Comparison of ENCODE assay signal across 15 mouse cellular contexts in genomic region chr3:102543646-102544045, GRCm38 (mm10).
"Had no signal": no experiment of that assay in that cellular context is flagged by ENCODE, and none has a peak within 500 bp of the region (broad histone marks: within the 10 kb centered on the region; RNA-seq: fewer than 3 reads in every experiment).

No protein-coding gene starts in this region.

- H3K9ac ChIP-seq: limb, embryonic 13.5 days; liver, embryonic 14.5 days; midbrain, embryonic 12.5 days; neural tube, embryonic 13.5 days; stomach, embryonic 15.5 days had no signal

- H3K27ac ChIP-seq: kidney, postnatal 0 days; layer of hippocampus, adult 2 months; limb, embryonic 13.5 days; liver, embryonic 14.5 days; midbrain, embryonic 12.5 days; neural tube, embryonic 13.5 days; stomach, embryonic 15.5 days had no signal

- ATAC-seq: midbrain, embryonic 16.5 days had no signal

- H3K4me1 ChIP-seq: limb, embryonic 13.5 days; midbrain, embryonic 12.5 days; neural tube, embryonic 13.5 days; stomach, embryonic 15.5 days had no signal

- H3K9me3 ChIP-seq: limb, embryonic 13.5 days; midbrain, embryonic 12.5 days; neural tube, embryonic 13.5 days; stomach, embryonic 15.5 days had no signal

- H3K36me3 ChIP-seq: limb, embryonic 13.5 days; midbrain, embryonic 12.5 days; neural tube, embryonic 13.5 days; stomach, embryonic 15.5 days had no signal

- DNase-seq: kidney, postnatal 4 days; left cerebral cortex, postnatal 4 days; lung, adult 18-20 months; retina, postnatal 1 day; right cerebral cortex, postnatal 4 days; thymus, adult 2 months; thymus, postnatal 25 days had no signal

- H3K4me3 ChIP-seq: layer of hippocampus, adult 2 months; limb, embryonic 13.5 days; midbrain, embryonic 12.5 days; neural tube, embryonic 13.5 days; stomach, embryonic 15.5 days had no signal

- H3K4me2 ChIP-seq: limb, embryonic 13.5 days; midbrain, embryonic 12.5 days; neural tube, embryonic 13.5 days; stomach, embryonic 15.5 days had no signal

- H3K27me3 ChIP-seq: limb, embryonic 13.5 days; midbrain, embryonic 12.5 days; neural tube, embryonic 13.5 days; stomach, embryonic 15.5 days had no signal
